Mouse (Mus musculus) neural tube, postnatal 0 days (tissue): Measurements from ENCODE around the gene Gm3072. TPM values are rescaled to one million over a fixed set of nuclear protein-coding genes. Genes with fewer than 3 reads are reported as not detected.

ENCODE experiments used
- polyA plus RNA-seq: library from polyadenylated mRNA; unstranded; fragments of >200 nt; fragmentation: Nextera tagmentation; extraction: Ambion mirVana; gene quantifications from 2 replicates; pipeline ENCODE4 v1.2.1, GENCODE M21; 2015

Gene Gm3072
- polyA plus RNA-seq, result not detected in 2 replicates

GRCm38 (mm10) chr14:41624512-41624911 is at the start of gene Gm3072:
Gm3072 (minus strand) TSS chr14:41624612.

GRCm38 (mm10) chr14:41646387-41646786 is 22.0 kb upstream of the Gm3072 start, which contains the start of gene Gm3676:
Gm3676 (minus strand) TSS chr14:41646487.

GRCm38 (mm10) chr14:41572911-41573310 is 51.5 kb downstream of the Gm3072 start, which contains the start of gene 1700049E17Rik2:
1700049E17Rik2 (plus strand) TSS chr14:41573211.

Other genes starting within 250 kb of the Gm3072 start
- gene Gm7945, start 238.2 kb downstream of the Gm3072 start, polyA plus RNA-seq, result not detected in 2 replicates
- gene Gm6482, start 216.3 kb downstream of the Gm3072 start, polyA plus RNA-seq, result not detected in 2 replicates
- gene Gm7954, start 171.1 kb downstream of the Gm3072 start, polyA plus RNA-seq, result not detected in 2 replicates
- not detected in 2 replicates for gene Gm3486, start 135.1 kb downstream of the Gm3072 start, polyA plus RNA-seq
- gene Gm7970, start 69.0 kb downstream of the Gm3072 start, polyA plus RNA-seq, result not detected in 2 replicates
- gene 1700049E17Rik2, start 51.4 kb downstream of the Gm3072 start, polyA plus RNA-seq, result not detected in 2 replicates
- not detected in 2 replicates for gene Gm3676, start 21.9 kb upstream of the Gm3072 start, polyA plus RNA-seq
- not detected in 2 replicates for gene Gm8068, start 77.3 kb upstream of the Gm3072 start, polyA plus RNA-seq
- gene Gm7929, start 126.0 kb upstream of the Gm3072 start, polyA plus RNA-seq, result not detected in 2 replicates
- gene Gm47189, start 147.8 kb upstream of the Gm3072 start, polyA plus RNA-seq, result not detected in 2 replicates